Mouse (Mus musculus): ENCODE data around the gene Ddx20. TPM values are rescaled to one million over a fixed set of nuclear protein-coding genes. Genes with fewer than 3 reads are reported as not detected.

The Ddx20 gene
- 34.6 and 36.7 TPM in 2 replicates for polyA plus RNA-seq (2016; fragmentation: Nextera tagmentation; extraction: Ambion mirVana)

DNA sequence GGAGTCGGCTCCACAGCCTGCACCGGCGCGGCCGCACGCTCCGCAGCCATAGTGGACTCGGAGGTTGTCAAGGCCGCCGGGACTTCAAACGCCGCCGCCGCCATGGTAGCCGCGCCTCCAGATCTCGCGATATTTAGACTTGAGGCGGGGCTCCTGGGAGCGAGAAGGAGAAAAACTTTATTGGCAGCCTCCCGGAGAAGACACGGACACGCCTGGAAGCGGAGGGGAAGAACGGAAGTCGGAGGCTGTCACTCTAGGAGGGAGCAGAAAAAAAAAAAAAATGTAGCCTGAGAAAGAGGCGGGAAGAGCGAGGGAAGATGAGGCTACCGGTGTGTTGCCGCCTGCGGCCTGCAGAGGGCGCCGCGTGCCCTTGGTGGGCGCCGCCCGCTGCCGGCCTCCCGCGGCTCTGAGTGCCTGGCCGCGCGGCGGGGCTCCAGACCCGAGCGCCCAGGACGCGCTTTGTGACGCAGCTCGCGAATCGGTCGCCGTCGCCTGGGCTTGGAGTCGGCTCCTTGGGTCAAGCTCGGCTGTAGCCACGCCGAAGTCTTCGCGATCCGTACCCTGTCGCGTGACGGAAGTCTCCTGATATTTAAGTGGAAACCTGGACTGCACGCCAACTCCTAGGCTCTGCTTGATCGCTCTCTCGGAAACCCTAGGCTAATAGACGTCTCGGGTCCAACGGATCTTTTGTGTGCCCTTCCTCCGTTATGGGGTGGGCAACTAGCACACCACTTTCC is at the start of gene Ddx20:
Ddx20 (minus strand) TSS at position 251 of the 737 bp plus-strand sequence.
- Histone ChIP-seq H3K27me3 (0 out of 2 replicates have a peak, but pooled peaks cover 3% of the 10 kb centered on the region), H3K4me2 (replicated peaks) (peak within 1 kb of the TSS; percentile 77), H3K4me3 (peak within 1 kb of the TSS; percentile 95), H3K4me1 (peaks cover 8% of the 10 kb centered on the region), H3K9ac (peak within 1 kb of the TSS; percentile 90), H3K9me3 (replicated peaks) (no peaks in the 10 kb centered on the region), H3K27ac (peak within 1 kb of the TSS; percentile 76), H3K36me3 (peaks cover 15% of the 10 kb centered on the region)
- WGBS = under 1% methylated on average over 70 of the region's 72 CpGs
- ATAC-seq (ENCODE audit: low FRiP score) = peak; percentile 97

DNA sequence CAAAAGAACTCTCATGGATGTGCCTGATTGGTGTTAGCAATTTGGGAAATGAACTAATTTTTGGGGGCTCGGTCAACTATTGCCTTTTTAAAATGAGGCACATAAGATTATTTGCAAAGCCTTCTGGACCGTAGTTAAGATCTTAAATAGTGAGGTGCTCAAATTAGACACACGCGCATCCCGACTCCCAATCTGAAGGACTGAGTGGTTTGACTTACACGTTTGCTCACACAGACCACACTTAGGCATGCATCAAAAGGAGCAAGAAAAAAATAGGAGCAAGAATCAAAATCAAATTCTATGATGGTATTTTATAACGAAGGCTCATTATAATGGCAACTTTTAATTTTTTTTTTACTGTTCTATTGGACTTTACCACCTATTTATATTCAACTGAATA is 49.7 kb upstream of the Ddx20 start:
- Histone ChIP-seq H3K36me3 (peaks cover 4% of the 10 kb centered on the region; the same call in 1 of the 2 replicates), H3K9me3 (replicated peaks) (no peaks in the 10 kb centered on the region), H3K4me2 (replicated peaks) (no peak overlapping the region), H3K27ac (no peak overlapping the region), H3K27me3 (no peaks in the 10 kb centered on the region), H3K4me1 (no peaks in the 10 kb centered on the region), H3K4me3 (no peak overlapping the region), H3K9ac (no peak overlapping the region)
- no peak for ATAC-seq (ENCODE audit: low FRiP score)
- WGBS = 96% methylated on average over 7 of the region's 7 CpGs

DNA sequence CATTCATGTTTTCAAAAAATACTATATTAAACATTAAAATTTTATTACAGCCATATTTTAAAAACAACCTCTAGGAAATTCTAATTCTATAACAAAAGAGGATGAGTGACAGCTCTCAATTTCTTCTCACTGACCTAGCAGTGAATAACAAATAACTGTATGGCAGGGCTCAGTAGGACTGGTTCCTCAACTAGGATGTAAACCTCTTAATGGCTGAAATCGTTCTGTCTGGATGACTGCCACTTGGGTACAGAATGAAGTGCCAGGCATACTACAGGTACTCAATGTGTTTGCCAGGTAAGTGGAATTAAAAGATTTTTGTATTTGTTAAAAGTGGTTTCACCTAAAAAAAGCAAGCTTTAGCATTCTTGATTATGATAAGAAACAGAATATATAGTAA is 48.8 kb upstream of the Ddx20 start:
- ATAC-seq (ENCODE audit: low FRiP score) = no peak
- WGBS = 83% methylated on average over 1 of the region's 1 CpGs
- no peaks in the 10 kb centered on the region for H3K27me3 ChIP-seq
- no peak overlapping the region for H3K4me3 ChIP-seq
- H3K4me2 ChIP-seq (replicated peaks) = no peak overlapping the region
- no peaks in the 10 kb centered on the region for H3K4me1 ChIP-seq
- no peak overlapping the region for H3K9ac ChIP-seq
- H3K9me3 ChIP-seq (replicated peaks) = no peaks in the 10 kb centered on the region
- H3K36me3 ChIP-seq = peaks cover 9% of the 10 kb centered on the region; the same call in 1 of the 2 replicates
- no peak overlapping the region for H3K27ac ChIP-seq

DNA sequence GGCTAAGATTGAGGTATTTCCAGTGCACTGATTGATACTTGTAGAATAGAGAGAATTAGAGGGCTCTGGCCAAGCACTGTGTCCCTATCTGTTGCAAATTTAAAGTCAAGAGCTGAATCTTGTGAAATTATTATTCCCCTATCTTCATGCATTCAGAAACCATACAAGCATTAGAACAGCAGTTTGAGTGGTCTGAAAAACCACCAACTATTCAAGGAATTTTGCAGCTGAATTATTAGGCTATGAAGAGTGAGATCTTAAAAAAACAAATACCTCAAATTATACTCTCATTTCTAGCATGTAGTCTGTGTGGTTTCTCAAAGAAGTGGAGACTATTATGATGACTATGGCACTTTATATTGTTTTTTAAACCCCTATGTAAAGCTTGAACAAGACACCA is 47.9 kb upstream of the Ddx20 start:
- peaks cover 12% of the 10 kb centered on the region; the same call in 1 of the 2 replicates for H3K36me3 ChIP-seq
- no peak overlapping the region for H3K4me3 ChIP-seq

DNA sequence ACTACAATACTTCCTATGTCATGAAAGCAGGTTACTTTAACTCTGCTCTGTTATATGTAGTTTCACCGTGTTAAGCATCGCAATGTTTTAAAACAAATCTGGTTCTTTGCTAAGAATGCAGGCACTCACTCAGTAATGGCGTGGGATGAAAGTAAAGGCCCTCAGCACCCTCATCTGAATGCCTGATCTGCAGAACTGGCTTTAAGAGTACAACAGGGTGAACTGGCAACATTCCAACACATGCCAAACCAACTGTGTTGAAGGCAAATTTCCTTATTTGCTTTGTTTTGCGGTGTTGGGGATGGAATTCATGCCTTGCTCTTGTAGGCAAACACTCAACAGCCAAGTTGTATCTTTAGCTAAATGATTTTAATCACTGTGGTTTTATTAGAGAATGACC is 46.2 kb upstream of the Ddx20 start:
- Histone ChIP-seq H3K27ac (no peak overlapping the region), H3K4me1 (no peaks in the 10 kb centered on the region), H3K9ac (no peak overlapping the region), H3K36me3 (peaks cover 12% of the 10 kb centered on the region; the same call in 1 of the 2 replicates), H3K9me3 (replicated peaks) (no peaks in the 10 kb centered on the region), H3K4me2 (replicated peaks) (no peak overlapping the region), H3K27me3 (no peaks in the 10 kb centered on the region), H3K4me3 (no peak overlapping the region)
- no peak for ATAC-seq (ENCODE audit: low FRiP score)
- WGBS = 90% methylated on average over 4 of the region's 4 CpGs

More for the DNA sequence above, 47.9 kb upstream of the Ddx20 start:
- Histone ChIP-seq H3K27me3 (no peaks in the 10 kb centered on the region), H3K4me1 (no peaks in the 10 kb centered on the region), H3K9ac (no peak overlapping the region), H3K27ac (no peak overlapping the region), H3K4me2 (replicated peaks) (no peak overlapping the region), H3K9me3 (replicated peaks) (no peaks in the 10 kb centered on the region)
- ATAC-seq (ENCODE audit: low FRiP score) = no peak

DNA sequence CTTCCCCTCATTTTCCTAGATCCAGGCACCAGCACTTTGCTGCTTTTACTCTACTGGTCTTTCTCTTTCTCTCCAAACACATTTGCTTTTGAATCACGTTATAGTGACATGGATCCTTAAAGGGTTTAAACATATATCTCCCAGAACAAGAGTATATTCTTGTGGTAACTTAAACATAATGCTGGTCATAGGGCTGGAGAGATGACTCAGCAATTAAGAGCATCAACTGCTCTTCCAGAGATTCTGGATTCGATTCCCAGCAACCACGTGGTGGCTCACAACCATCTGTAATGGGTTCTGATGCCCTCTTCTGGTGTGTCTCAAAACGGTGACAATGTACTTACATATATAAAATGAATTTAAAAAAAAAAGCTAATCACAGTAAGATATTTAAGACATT is 45.0 kb upstream of the Ddx20 start:
- WGBS = 94% methylated on average over 4 of the region's 4 CpGs
- H3K4me3 ChIP-seq = no peak overlapping the region

DNA sequence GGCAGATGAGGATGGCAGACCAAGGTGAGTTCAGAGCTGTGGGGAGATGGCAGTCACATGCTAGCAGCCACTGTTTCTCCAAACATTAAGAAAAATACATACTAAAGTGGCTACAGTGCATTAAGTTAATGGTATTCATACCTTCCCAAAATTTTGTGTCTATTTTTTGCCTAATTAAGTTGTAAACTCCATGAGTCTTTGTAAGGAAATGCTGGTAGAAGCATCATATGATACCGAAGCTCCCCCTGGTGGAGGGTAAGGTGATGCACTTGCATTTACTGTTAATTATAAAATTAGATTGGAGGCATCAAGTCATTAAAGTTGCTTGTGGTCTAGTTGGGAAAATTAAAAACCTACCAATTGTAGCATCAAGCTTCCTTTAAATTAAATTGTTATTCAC is 38.7 kb upstream of the Ddx20 start:
- no peak for ATAC-seq (ENCODE audit: low FRiP score)
- H3K9ac ChIP-seq = no peak overlapping the region
- H3K4me3 ChIP-seq = no peak overlapping the region
- 5% methylated on average over 1 of the region's 1 CpGs for WGBS
- no peaks in the 10 kb centered on the region for H3K4me1 ChIP-seq
- no peaks in the 10 kb centered on the region for H3K9me3 ChIP-seq (replicated peaks)
- H3K4me2 ChIP-seq (replicated peaks) = no peak overlapping the region
- H3K36me3 ChIP-seq = peaks cover 5% of the 10 kb centered on the region; the same call in 1 of the 2 replicates
- H3K27me3 ChIP-seq = no peaks in the 10 kb centered on the region; the same call in 1 of the 2 replicates
- no peak overlapping the region for H3K27ac ChIP-seq

More for the DNA sequence above, 45.0 kb upstream of the Ddx20 start:
- H3K9ac ChIP-seq = no peak overlapping the region
- no peak overlapping the region for H3K4me2 ChIP-seq (replicated peaks)
- no peak overlapping the region for H3K27ac ChIP-seq
- no peaks in the 10 kb centered on the region for H3K27me3 ChIP-seq
- no peak for ATAC-seq (ENCODE audit: low FRiP score)
- peaks cover 14% of the 10 kb centered on the region; the same call in 1 of the 2 replicates for H3K36me3 ChIP-seq
- no peaks in the 10 kb centered on the region for H3K9me3 ChIP-seq (replicated peaks)
- no peaks in the 10 kb centered on the region for H3K4me1 ChIP-seq

DNA sequence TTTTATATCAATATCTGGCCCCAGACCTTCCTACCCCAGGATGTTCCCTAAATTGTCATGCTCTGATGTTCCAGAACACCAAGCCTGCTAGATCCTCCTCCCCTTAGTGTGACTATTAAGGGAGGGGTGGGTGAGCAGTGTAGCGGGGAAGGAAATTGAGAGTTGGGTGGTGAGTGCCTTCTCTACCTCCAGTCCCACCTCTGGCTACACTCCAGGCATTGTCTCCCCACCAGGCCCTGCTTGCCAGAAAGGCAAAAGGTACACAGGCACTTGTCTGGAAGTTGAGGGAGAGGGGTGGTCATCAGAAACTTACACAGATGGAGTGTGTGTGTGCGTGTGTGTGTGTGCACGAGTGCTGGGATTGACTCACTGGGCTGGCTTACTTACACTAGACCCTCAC is 35.1 kb upstream of the Ddx20 start:
- Histone ChIP-seq H3K27ac (no peak overlapping the region), H3K36me3 (0 out of 2 replicates have a peak, but pooled peaks cover 2% of the 10 kb centered on the region), H3K4me2 (replicated peaks) (no peak overlapping the region), H3K9me3 (replicated peaks) (no peaks in the 10 kb centered on the region), H3K9ac (no peak overlapping the region), H3K4me1 (peaks cover 15% of the 10 kb centered on the region), H3K4me3 (no peak overlapping the region), H3K27me3 (no peaks in the 10 kb centered on the region; the same call in 1 of the 2 replicates)
- WGBS = 89% methylated on average over 3 of the region's 3 CpGs
- no peak for ATAC-seq (ENCODE audit: low FRiP score)

DNA sequence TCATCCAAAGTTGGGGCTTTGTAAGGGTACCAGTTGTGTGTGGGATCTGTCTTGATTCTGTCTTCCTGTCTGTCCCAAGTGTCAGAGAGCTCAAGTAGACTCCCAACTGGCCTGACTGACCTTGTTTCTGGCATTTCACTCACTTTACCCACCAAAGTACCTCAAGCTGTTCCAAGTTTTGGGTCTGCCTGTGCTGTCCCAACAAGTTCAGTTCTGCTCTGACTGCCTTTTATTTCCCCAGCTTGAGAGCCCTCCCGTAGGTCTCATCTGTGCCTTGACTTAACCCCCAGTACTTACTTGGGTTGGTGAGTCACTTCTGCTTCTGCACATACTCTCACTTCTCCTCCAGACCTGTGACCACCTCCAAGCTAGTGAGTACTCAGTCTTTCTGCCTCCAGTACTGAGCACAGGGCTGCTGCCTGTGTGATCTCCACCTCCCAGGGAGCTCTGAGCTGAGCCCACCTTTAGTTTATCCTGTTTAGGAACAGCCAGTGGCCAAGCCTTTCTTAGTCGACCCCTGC is 34.4 kb upstream of the Ddx20 start:
- Histone ChIP-seq H3K4me1 (peaks cover 22% of the 10 kb centered on the region), H3K9me3 (replicated peaks) (no peaks in the 10 kb centered on the region), H3K36me3 (no peaks in the 10 kb centered on the region), H3K27ac (no peak overlapping the region), H3K4me3 (no peak overlapping the region), H3K4me2 (replicated peaks) (no peak overlapping the region), H3K27me3 (peaks cover 2% of the 10 kb centered on the region; the same call in 1 of the 2 replicates), H3K9ac (no peak overlapping the region)
- ATAC-seq (ENCODE audit: low FRiP score) = no peak
- 74% methylated on average over 2 of the region's 2 CpGs for WGBS

DNA sequence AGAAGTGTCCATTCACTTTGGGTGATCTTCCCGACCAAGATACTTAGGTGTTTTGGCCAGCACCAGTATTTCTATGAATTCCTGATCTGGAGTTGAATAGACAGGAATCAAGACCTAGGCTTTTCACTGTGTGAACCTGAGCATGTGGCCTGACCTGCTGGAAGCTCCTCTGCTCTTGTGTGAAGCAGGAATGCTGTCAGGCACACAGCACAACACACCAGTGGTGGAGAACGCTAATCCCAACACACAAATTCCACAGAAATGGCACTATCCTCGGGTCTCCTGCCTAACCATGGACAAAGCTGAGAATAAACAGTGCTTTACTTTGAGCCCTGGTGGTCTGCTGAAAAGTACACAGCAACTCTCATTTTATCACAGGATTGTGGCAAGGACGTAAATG is 33.1 kb upstream of the Ddx20 start:
- ATAC-seq (ENCODE audit: low FRiP score) = no peak
- Histone ChIP-seq H3K27ac (no peak overlapping the region), H3K9me3 (replicated peaks) (no peaks in the 10 kb centered on the region), H3K4me2 (replicated peaks) (no peak overlapping the region), H3K9ac (no peak overlapping the region), H3K27me3 (peaks cover 2% of the 10 kb centered on the region; the same call in 1 of the 2 replicates), H3K4me1 (peaks cover 27% of the 10 kb centered on the region), H3K4me3 (no peak overlapping the region), H3K36me3 (no peaks in the 10 kb centered on the region)
- WGBS = 83% methylated on average over 4 of the region's 4 CpGs

DNA sequence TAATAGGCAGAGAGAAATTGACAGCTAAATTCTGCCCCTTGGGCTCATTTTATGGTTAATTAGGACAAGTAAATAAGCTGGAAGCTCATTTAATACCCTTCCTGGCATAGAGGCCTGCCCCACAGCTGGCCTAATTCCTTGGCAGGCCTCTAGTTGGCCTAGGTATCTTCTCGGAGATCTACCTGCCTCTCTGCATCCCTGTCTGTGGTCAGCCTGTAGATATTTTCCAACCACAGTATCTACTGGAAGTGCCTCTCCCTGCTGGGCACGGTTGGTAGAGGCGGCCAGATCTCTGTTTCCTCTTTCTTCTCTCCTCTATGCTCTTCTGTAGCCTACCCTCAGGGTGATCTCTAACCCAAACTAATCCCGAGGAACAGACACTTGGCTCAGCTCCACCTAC is 32.6 kb upstream of the Ddx20 start:
- H3K4me1 ChIP-seq = peaks cover 27% of the 10 kb centered on the region
- H3K27ac ChIP-seq = no peak overlapping the region
- peaks cover 2% of the 10 kb centered on the region; the same call in 1 of the 2 replicates for H3K27me3 ChIP-seq
- H3K36me3 ChIP-seq = no peaks in the 10 kb centered on the region
- H3K9me3 ChIP-seq (replicated peaks) = no peaks in the 10 kb centered on the region
- no peak overlapping the region for H3K9ac ChIP-seq
- ATAC-seq (ENCODE audit: low FRiP score) = no peak
- no peak overlapping the region for H3K4me3 ChIP-seq
- no peak overlapping the region for H3K4me2 ChIP-seq (replicated peaks)
- 83% methylated on average over 4 of the region's 4 CpGs for WGBS

DNA sequence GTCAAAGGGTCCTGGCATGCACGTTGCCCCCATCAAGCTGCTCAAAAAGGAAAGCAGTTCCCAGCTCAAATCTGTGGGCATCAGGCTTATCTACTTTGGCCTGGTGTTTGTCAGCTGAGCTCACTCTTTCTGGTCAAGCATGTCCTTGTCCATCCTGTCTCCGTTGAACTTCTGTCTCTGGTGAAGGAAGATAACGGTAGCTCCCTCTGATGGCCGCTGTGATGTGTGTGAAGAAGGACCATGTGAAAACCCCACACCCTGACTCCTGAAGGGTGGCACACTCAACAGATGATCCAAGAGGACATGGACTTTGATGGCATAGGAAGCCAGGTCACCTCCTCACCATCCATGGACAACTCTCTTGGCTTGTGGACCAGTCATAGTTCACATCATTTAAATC is 31.4 kb upstream of the Ddx20 start:
- no peak overlapping the region for H3K4me2 ChIP-seq (replicated peaks)
- no peak overlapping the region for H3K9ac ChIP-seq
- ATAC-seq (ENCODE audit: low FRiP score) = no peak
- peaks cover 2% of the 10 kb centered on the region; the same call in 1 of the 2 replicates for H3K27me3 ChIP-seq
- H3K27ac ChIP-seq = 0 out of 2 replicates have a peak overlapping the region, but pooled peaks have one; percentile 72
- peaks cover 37% of the 10 kb centered on the region for H3K4me1 ChIP-seq
- no peak overlapping the region for H3K4me3 ChIP-seq
- no peaks in the 10 kb centered on the region for H3K9me3 ChIP-seq (replicated peaks)
- H3K36me3 ChIP-seq = no peaks in the 10 kb centered on the region
- 54% methylated on average over 4 of the region's 4 CpGs for WGBS
